Mouse (Mus musculus): ENCODE data around the gene Elp4.
A peak's percentile ranks its signal among the peaks of the same experiment; 100 is the strongest.

Gene Elp4

DNA sequence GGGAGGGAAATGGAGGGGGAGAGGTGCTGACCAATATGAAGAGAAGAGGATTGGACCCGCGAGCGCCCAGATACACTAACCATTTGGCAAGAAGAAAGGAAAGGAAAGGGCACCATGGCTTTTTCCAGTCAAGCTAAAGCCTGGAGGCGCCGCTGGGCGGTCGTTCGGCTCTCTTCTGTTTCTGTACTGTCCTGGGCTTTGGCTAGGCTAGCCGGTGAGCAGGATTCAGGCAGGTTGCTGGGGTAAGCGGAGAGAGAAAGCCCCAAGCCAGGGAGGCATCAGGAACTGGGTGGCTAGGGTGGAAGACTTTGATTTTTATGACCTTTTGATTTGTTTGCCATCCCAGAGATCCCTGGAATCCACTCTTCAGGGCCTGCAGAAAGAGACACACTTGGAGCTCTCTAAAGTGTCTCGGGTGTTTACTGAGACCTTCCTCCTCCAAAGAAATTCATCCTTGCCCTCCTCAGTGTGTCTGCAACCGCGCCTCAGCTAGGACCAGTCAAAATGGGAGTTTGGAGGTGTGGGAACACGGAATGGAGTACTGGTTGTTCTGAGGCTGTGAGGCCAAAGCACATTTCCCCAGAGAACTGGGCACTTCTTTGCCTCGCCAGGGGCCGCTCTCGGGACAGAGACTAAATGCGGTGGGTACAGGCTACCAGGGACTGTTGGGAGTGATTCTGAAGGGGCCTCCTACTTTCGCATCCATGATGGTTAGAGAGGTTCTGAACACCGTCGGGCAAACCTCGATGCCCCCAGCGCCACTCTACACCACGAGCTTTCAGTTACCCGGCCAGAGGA, 232.4 kb downstream of the Elp4 start:
- DNase-seq (ENCODE audit: low read depth, low spot score) = no peak

GRCm38 (mm10) chr2:105671116-105671797, 233.1 kb downstream of the Elp4 start:
- no peak for DNase-seq (ENCODE audit: low read depth, low spot score)

- no peak for DNase-seq (ENCODE audit: low read depth, low spot score)
These were observed 233.7 kb downstream of the Elp4 start for GRCm38 (mm10) chr2:105670731-105671095.

DNA sequence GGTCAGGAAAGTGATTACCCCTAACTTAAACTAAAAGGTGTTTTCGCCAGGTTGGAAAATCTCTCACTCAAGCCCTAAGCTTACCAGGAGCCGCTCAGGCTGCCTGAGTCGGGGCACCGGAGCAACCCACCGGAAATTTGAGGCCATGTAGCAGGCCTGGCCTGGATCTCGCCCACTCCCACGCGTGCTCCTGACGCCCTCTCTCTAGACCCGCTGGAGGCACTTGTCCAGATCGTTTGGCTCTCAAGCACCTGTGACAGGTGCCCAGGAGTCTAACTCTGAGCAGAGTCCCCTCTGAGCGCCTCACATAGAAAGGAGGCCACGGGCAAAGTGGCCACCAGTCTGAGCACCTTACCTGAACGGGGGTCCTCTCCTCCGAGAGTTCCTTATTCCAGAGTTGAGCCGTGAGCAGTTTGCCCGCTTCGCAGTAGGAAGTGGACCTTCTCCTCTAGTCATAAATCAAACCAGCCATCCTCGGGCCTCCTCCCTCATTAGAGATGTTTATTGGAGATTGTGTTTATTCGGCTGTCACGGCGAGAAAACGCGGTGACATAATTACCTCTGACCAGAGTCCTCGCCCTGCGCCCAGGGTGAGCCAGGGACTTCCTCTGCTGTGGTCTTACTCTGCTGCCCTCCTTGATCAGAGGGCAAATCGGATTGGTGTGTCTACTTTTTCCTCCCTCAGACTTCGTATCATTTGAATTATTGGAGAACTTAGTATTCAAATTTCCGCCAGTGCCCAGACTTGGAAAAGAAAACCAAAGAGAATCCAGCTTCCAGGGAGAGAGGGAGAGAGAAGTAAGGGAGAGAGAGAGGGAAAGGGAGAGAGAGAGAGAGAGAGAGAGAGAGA, 234.3 kb downstream of the Elp4 start:
- no peak for DNase-seq (ENCODE audit: low read depth, low spot score)

GRCm38 (mm10) chr2:105669371-105669861, 234.9 kb downstream of the Elp4 start:
- DNase-seq (ENCODE audit: low read depth, low spot score) = no peak

DNA sequence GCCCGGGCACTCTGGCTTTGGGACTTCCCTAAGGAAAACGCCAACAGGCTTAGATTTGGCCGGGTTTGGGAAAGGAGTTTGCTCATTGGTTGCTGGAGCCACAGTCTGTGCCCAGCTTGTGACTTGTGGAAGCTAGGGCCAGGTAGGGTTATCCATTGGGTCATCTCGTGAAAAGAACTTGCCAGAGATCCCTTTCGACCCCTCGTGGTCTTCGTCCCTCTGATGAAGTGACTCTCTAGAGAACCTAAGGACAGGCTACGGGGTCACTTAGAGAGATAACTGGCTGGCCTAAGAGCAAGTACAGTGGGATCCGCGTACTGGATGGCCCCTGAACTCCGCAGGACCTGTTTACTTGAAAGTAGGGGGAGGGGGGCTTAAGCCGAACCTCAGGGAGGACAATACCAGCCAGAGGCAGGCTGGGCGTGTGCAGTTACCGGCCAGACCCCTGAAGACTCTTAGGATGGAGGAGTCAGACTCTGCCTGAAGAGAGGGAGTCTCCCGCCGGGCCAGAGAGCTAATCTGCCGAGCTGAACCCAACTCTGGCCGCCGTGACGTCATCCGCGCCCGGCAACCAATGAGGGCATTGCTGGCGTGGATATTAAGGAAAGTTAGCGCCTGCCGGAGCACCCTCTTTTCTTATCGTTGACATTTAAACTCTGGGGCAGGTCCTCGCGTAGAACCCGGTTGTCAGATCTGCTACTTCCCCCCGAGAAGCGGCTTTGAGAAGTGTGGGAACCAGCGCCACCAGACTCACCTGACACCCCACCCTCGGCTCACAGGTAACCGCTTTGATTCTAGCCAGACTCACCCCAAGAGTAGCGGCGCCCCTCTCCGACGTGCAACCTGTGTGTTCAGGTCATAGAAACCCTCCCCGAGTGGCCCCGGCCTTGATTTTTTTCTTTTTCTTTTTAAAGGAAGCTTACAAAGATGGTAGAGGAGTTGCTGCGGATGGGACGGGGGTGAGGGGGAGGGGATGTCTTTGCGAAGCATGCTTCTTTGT, 235.8 kb downstream of the Elp4 start, which contains the start of gene Pax6:
Gene Pax6 (plus strand): TSS at position 630 of the 1,000 bp plus-strand sequence.
- no peak for DNase-seq (ENCODE audit: low read depth, low spot score)

- DNase-seq (ENCODE audit: low read depth, low spot score) = no peak
These were observed 236.8 kb downstream of the Elp4 start for GRCm38 (mm10) chr2:105667626-105667950.

DNA sequence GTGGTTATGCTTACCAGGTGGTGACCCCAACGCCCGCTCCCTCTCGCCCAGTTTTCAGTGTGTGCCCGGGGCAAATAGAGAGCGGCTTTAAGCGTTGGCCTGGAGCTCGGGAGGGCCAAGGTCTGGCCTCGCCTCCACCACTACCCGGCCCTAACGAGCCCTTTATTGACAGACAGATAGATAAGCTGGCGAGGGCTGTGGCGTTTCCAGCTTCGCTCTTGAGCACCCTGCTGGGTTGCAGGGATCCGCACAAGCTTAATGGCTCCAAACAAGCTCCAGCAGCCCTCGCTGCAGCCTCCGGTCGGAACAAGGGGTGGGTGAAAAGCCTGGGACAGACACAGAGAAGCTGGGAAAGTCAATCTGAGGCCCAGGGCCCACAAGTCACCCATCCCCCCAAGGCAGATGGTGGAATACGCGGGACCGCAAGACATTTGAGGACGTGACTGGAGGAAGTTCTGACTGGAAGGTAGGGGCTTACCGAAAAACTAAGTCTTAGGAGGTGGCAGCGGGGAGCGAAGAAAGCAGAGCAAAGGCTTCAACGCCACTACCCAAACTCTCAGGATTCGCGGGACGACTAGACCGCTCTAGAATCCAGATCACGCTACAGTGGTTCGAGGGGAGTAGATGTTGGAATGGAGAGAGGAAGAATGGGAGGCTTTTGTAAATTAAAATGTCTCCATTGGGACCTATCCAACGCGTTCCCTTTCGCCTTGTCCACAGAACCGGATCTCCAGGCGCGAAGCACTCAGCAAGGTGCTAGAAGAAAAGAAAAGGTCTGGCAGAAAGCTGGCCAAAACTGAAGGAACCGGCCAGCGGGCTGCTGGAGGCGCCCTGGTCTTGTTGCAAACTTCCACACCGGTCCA, 237.4 kb downstream of the Elp4 start:
- peak; percentile 14 for DNase-seq (ENCODE audit: low read depth, low spot score)

- DNase-seq (ENCODE audit: low read depth, low spot score) = no peak
These were observed 238.0 kb downstream of the Elp4 start for GRCm38 (mm10) chr2:105666331-105666730.

DNA sequence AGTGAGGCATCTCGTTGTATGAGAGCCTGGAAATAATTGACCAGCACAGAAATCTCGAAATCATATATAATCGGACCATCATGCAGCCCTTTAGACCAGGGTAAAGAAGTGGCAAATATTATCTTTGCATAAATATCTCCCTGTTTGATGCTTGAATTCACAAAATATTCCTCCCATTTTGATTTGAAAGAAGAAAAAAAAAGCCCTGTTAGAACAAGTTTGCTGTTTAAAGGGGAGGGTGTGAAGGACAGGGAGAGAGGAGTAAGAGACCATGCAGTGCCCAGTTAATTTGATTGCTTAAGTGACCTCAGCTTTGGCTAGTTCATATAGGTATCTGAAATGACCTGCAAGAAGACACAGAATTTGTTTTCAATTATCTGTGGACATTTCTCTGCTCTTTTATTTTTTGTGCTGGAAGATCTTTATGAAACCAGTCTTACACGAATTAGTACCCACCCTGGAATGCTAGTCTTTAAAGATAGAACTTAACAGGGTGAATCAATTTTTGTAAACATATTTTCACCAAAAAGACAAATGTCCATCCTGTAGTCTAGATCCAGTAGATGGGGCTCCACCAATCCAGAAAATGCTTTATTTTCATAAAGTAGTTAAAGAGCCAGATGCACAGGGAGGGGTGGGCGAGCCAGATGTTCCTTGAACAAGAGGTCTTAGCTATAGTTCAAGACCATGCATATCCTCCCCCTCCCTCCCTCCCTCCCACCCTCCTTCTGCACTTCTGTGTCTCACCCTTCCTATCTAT, 238.7 kb downstream of the Elp4 start:
- DNase-seq (ENCODE audit: low read depth, low spot score) = no peak

DNA sequence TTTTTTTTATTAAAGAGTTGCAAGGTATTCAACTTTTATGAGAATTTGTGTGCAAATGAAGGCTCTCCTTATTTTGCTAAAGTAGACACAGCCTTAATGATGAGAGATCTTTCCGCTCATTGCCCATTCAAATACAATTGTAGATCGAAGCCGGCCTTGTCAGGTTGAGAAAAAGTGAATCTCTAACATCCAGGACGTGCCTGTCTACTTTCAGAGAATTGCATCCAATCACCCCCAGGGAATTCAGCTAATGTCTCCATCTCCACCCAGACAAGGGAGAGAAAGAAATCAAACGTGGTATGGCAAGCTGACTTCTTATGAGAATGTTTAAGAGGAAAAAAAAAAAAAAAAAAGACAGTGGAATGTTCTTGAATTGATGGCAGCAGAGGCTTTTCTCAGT, 239.4 kb downstream of the Elp4 start:
- peak; percentile 8 for DNase-seq (ENCODE audit: low read depth, low spot score)

DNA sequence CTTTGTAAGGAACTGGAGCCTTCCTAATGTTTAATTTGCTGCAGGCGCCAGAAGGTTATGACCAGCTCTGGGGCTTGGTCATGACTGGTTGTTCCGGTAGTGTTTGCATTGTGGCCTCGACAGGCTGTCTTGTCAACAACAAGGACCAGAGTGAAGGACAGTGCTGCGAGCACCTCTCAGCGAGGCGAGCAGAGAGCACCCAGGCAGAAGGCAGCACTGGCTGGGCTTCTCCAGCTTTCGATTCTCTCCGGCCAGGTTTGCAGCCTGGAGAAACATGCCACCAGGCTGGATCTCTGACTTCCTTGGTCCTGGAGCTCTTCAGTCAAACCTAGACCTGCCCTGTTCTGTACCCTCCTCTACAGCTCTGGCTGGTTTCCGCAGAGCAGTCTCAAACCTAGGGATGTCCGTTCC, 241.3 kb downstream of the Elp4 start:
- DNase-seq (ENCODE audit: low read depth, low spot score) = peak; percentile 13

DNA sequence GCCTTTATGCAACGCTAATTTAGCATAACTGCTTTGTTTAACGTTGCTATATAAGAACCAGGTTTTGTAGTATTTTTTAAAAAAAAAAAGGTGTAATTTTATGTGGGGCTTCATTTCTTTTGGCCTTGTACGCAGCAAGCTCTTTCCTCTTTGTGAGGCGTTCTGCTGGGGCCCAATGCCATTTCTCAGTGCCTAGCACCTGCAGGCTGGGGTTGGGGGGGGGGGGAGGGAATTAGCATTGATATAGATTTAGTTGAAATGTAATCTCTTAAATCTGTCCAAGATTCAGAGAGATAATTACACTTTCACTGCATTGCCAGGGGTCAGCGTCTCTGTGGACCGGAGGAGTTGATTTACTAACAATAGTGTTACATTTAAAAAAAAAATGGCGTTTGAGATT, 241.8 kb downstream of the Elp4 start:
- DNase-seq (ENCODE audit: low read depth, low spot score) = no peak

GRCm38 (mm10) chr2:105662121-105662520, 242.2 kb downstream of the Elp4 start:
- DNase-seq (ENCODE audit: low read depth, low spot score) = peak; percentile 25

GRCm38 (mm10) chr2:105661623-105662066, 242.7 kb downstream of the Elp4 start:
- peak; percentile 31 for DNase-seq (ENCODE audit: low read depth, low spot score)

DNA sequence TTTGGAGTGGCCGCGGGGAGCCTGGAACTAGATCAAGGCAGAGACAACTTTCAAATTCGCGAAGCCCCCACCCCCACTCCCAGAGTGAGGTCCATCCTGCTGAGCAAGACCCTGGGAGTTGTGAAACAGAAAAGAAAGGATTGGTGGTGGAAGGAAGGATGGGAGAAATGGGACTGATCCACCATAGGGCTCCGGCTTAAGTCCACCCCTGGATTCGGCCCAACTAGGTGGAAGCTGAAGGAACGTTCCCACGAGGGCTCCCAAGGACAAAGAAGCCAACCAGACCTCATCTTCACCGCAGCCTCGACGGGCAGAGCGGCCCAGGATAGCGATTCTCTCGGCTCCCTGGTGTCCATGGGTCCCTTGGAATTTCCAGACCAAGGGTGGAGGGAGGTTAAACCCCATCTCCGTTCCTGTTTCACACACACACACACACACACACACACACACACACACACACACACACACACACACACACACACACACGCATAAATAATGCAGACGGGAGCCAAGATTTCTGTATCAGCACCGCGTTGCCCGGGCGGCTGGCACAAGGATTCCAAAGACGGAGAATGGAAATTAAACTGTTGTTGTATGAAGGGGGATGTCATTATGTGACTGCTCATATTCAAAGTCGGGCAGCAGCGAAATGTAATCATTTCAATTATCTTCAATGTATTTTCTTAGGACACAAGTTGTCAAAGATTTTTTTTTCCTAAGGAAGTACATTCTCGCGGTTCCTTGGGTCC, 243.3 kb downstream of the Elp4 start:
- peak; percentile 32 for DNase-seq (ENCODE audit: low read depth, low spot score)

DNA sequence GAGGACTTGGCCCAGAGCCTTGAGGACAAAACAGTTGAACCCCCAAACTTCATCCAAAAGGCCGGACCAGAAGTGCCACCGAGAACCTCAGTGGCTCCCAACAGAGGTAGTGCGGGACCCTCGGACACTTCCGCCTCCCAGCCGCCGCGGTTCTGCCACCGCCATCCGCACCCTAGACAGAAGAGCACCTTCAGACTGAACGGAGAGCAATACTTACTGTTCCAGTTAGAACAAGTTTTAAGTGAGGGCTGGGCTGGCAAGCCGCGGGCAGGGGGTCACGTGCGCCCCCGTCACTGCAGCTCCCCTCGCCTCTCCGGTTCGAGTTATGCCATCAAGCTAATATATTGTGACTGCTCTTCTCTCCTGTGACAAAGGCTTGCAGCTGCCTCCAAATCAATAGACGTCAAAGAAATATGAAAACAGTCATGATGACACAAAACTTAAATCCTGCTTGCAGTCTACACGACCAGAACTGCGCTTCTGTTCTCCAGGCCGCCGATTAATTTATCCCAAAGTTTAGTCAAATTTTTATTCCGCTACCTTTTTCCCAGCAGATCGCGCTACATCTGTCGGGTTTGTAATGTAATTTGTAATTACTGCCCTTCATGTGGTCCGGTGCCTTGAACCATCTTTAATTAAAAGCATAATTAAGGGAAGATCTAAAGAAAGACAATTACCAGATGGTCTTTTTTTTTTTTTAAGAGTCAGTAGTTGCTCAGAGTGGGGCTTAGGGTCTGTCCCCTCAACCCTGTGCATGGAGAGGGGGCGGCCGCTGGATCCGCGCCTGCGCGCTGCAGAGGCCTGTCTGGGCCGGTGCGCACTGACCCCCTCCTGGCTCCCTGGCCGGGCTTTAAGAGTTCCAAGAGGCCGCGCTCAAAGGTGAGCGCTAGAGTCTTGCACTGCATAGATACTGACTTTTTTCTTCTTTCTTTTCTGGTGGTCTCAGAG, 244.2 kb downstream of the Elp4 start:
- DNase-seq (ENCODE audit: low read depth, low spot score) = peak; percentile 37

All from mesoderm, embryonic 11.5 days (tissue).